Mouse (Mus musculus) regulatory T cell (primary cell): ENCODE measurements around the gene Pitx1.

Experiments
- in situ Hi-C: fragments of 300-600 bp; cut with MboI, MseI; formaldehyde crosslinking; loops from one replicate; pipeline ENCODE4 v1.15.1; 2025; ENCODE audit warnings: high pct_unique_total_duplicates

The Pitx1 gene

DNA sequence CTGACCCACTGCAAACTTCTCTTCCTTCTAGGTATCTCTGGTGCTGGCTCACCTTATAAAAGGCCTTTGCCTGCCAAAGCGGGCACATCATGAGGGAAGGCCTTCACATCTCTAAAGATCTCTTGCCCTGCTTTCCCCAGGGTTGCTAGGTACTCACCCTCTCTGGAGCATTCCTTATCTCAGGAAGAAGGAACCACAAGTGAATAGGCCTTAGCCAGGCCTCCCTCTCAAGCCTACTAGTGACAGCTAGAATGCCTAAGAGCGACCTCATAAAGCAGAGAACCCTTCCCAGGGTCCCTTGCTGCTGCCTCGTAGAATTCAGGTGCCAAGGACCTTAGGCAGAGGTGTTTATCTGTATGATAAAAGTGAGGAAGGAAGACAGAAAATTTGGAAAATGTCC, 51.7 kb downstream of the Pitx1 start, which contains the start of gene Catsper3:
TSS of gene Catsper3 (plus strand) at position 301 of the 400 bp plus-strand sequence.
- in situ Hi-C loops: no loop called here

DNA sequence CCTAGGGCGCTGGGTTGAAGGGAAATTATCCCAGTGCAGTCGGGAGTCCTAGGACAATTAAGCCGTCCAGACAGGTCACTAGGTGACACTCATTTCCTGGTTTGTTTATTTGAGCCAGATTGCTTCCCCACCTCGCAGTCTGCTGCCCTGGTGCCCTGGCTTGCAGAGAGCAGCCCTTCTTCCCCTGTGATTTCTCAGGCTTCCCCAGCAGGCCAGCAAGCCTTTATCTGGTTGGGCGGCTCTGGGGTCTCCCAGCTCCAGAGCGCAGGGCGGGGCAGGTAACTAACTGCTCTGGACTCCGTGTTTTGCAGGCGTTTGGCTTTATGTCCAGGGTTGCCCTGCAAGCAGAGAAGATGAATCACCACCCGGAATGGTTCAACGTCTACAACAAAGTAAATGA, 60.9 kb downstream of the Pitx1 start:
- in situ Hi-C loops: no loop called here
